Mouse (Mus musculus): ENCODE measurements around the gene Ap1g1. TPM values are rescaled to one million over a fixed set of nuclear protein-coding genes. Genes with fewer than 3 reads are reported as not detected.
"Not testable (repeated sequence)": the region's sequence is repeated elsewhere in the genome, so short reads cannot be mapped to it uniquely, and the experiment has no call there.

The Ap1g1 gene
- total RNA-seq, 1 experiment from 2014 or later: 107 TPM

- no peak for ATAC-seq (ENCODE audit: extremely low read depth, insufficient number of reproducible peaks, low FRiP score, poor library complexity, severe bottlenecking)
Measured at GRCm38 (mm10) chr8:109848981-109849380, 70.6 kb downstream of the Ap1g1 start.

- peak; percentile 87 for ATAC-seq (ENCODE audit: extremely low read depth, insufficient number of reproducible peaks, low FRiP score, poor library complexity, severe bottlenecking)
Measured at GRCm38 (mm10) chr8:109853423-109853822, 75.1 kb downstream of the Ap1g1 start.

DNA sequence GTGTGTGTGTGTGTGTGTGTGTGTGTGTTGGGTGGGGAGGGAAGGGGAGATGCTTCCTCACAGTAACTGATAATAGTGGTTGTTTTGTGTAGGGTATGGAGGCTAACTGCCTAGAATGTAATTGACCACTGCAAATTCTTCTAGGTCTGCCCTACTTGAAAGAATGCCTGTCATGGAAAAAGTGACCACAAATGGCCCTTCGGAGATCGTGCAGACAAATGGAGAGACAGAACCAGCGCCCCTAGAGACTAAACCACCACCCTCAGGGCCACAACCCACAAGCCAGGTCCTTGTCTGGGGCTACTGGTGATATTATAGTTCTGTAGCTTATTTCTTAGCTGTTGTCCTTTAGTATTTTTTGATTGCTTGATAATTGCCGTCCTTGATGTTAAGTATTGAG, 76.2 kb downstream of the Ap1g1 start:
- no peak for ATAC-seq (ENCODE audit: extremely low read depth, insufficient number of reproducible peaks, low FRiP score, poor library complexity, severe bottlenecking)

DNA sequence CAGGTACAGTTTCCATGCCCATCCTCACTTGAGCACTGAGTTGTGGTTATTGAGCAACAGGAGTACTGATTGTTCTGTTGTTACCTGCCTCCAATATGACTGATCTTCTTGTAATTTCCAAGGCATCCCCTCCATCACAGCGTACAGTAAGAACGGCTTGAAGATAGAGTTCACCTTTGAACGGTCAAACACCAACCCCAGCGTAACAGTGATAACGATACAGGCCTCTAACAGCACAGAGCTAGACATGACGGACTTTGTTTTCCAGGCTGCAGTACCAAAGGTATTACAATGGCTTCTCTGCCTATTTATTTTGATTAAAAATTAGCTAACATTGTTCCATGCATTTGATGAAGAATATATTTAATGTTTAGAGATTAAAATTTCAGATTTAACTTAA, 77.1 kb downstream of the Ap1g1 start:
- no peak for ATAC-seq (ENCODE audit: extremely low read depth, insufficient number of reproducible peaks, low FRiP score, poor library complexity, severe bottlenecking)

DNA sequence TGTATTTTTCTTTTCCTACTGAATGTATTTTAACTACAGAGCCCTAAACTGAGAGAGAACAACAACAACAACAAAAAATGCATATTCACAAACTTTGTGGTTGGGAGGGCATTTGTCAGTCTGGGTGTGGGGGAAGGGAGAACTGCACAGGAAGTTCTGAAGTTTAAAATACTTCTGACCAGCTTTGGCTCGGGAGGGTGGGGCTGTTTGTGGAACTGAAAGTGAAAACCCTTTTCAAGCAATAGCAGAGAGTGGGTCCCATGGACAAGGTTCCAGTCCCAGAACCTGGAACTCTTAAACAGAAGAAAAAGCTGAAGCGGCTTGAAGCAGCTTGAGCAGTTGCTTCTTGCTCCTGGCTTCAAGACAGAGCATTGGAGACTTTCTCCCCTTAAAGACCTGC, 85.0 kb downstream of the Ap1g1 start:
- ATAC-seq (ENCODE audit: extremely low read depth, insufficient number of reproducible peaks, low FRiP score, poor library complexity, severe bottlenecking): peak; percentile 76

- no peak for ATAC-seq (ENCODE audit: extremely low read depth, insufficient number of reproducible peaks, low FRiP score, poor library complexity, severe bottlenecking)
Measured at GRCm38 (mm10) chr8:109864798-109865197, 86.4 kb downstream of the Ap1g1 start.

- no peak for ATAC-seq (ENCODE audit: extremely low read depth, insufficient number of reproducible peaks, low FRiP score, poor library complexity, severe bottlenecking)
Measured at GRCm38 (mm10) chr8:109865536-109865935, 87.2 kb downstream of the Ap1g1 start.

- ATAC-seq (ENCODE audit: extremely low read depth, insufficient number of reproducible peaks, low FRiP score, poor library complexity, severe bottlenecking): no peak
Measured at GRCm38 (mm10) chr8:109866690-109867089, 88.3 kb downstream of the Ap1g1 start.

DNA sequence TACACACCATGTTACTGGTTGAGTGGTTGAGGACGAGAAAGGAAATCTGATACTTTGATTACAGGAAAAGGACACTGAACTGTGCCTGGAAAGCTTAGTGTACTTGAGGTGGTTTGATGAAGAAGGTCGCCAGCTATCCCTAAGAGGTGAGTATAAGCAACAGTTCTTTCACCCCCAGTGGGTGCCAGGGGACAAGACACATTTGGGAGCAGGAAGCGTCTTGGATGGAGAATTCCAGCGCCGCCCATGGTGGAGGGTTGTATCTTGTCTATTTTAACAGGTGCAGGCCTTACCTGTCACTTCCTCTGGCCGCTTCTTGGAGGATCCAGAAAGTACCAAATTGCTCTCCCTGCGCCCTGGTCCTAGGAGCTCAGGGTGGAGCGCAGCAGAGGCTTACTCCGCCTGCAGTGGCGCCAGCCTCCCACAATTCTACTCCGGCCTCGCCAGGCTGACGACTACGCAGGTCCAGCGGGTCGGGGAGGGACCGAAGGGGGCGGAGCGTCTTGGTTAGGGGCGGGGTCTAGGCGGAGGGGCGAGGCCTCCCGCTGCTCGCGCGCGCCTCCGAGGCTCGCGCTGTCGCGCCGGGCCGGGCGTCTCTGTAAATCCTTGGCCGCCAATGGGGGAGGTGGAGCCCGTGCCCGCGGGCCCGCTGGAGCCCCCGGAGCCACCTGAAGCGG, 89.8 kb downstream of the Ap1g1 start, which contains the start of gene Phlpp2:
TSS of gene Phlpp2 (plus strand) at position 540 of the 677 bp plus-strand sequence.
- peak; percentile 88 for ATAC-seq (ENCODE audit: extremely low read depth, insufficient number of reproducible peaks, low FRiP score, poor library complexity, severe bottlenecking)

- no peak for ATAC-seq (ENCODE audit: extremely low read depth, insufficient number of reproducible peaks, low FRiP score, poor library complexity, severe bottlenecking)
Measured at GRCm38 (mm10) chr8:109868680-109869361, 90.5 kb downstream of the Ap1g1 start.

GRCm38 (mm10) chr8:109871056-109871455, 92.7 kb downstream of the Ap1g1 start:
- ATAC-seq (ENCODE audit: extremely low read depth, insufficient number of reproducible peaks, low FRiP score, poor library complexity, severe bottlenecking): no peak

DNA sequence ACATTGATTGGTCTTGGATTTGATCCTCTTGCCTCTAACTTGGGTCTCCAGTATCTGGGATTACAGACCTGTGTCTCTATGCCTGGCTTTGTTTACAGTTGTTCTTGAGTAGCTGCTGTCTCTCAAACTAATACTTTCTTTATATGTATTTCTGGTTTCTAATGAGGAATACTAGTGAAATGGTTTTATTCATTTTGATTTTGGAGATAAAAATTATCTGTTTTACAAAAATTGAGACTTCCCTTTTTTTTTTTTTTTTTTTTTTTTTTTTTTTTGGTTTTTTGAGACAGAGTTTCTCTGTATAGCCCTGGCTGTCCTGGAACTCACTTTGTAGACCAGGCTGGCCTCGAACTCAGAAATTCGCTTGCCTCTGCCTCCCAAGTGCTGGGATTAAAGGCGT, 95.4 kb downstream of the Ap1g1 start:
- ATAC-seq (ENCODE audit: extremely low read depth, insufficient number of reproducible peaks, low FRiP score, poor library complexity, severe bottlenecking): not testable (repeated sequence)

GRCm38 (mm10) chr8:109880012-109880662, 101.8 kb downstream of the Ap1g1 start:
- ATAC-seq (ENCODE audit: extremely low read depth, insufficient number of reproducible peaks, low FRiP score, poor library complexity, severe bottlenecking): no peak

- ATAC-seq (ENCODE audit: extremely low read depth, insufficient number of reproducible peaks, low FRiP score, poor library complexity, severe bottlenecking): no peak
Measured at GRCm38 (mm10) chr8:109885294-109885693, 106.9 kb downstream of the Ap1g1 start.

DNA sequence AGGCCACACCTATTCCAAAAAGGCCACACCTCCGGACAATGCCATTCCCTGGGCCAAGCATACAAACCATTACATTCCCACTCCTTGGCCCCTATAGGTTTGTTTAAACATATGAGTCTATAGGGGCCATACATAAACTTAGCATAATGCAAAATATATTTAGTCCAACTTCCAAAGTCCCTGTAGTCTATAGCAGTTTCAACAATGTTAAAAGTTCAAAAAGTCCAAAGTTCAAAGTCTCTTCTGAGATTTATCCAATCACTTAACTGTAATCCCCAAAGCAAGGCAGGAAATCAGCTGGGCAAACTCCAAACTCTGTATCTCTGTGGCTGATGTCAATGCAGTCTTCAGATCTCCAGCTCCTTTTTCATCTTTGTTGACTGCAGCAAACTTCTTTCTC, 110.9 kb downstream of the Ap1g1 start:
- ATAC-seq (ENCODE audit: extremely low read depth, insufficient number of reproducible peaks, low FRiP score, poor library complexity, severe bottlenecking): no peak

GRCm38 (mm10) chr8:109890794-109891585, 112.6 kb downstream of the Ap1g1 start:
- no peak for ATAC-seq (ENCODE audit: extremely low read depth, insufficient number of reproducible peaks, low FRiP score, poor library complexity, severe bottlenecking)

DNA sequence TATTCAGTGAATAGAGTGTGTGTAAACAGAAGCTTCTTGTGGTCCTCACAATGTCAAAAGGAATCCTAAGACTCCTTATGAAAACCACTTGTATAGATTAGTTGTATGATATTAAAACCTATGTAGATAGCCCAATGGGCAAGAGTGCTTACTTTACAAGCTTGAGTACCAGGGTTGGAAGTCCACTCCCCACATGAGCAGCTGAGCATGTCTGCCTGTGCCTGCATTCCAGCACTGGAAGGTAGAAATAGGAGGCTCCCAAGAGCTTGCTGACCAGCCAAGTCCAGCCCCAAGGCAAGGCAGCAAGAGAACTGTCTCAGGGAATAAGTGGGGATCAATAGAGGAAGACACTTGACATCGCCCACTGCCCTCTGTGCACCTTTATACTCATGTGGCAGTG, 116.3 kb downstream of the Ap1g1 start:
- no peak for ATAC-seq (ENCODE audit: extremely low read depth, insufficient number of reproducible peaks, low FRiP score, poor library complexity, severe bottlenecking)

- ATAC-seq (ENCODE audit: extremely low read depth, insufficient number of reproducible peaks, low FRiP score, poor library complexity, severe bottlenecking): no peak
Measured at GRCm38 (mm10) chr8:109895355-109895754, 117.0 kb downstream of the Ap1g1 start.

- no peak for ATAC-seq (ENCODE audit: extremely low read depth, insufficient number of reproducible peaks, low FRiP score, poor library complexity, severe bottlenecking)
Measured at GRCm38 (mm10) chr8:109902379-109902778, 124.0 kb downstream of the Ap1g1 start.
